Mouse (Mus musculus): Measurements from ENCODE around the gene Enpp5.

DNA sequence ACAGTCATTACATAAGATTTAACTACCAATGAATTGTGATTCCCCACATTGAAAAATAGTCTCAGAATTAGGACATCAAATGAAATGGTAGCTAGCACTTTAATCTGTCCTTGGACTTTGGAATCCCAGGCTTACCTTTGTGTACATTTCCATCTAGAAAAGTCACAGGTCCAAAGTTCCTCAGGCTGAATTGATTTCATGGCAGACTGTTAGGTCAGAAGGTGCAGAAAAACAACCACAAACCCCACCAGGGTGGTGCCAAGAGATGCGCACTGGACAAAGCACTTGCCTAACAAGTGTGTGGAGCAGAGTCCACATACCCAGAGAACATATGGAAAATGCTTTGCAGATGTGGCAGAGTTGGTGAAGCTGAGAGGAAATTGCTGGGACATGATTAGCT, 21.5 kb upstream of the Enpp5 start:
- TF ChIP-seq CTCF (IDR thresholded peaks at IDR 0.05) (no peak), EP300 (IDR thresholded peaks at IDR 0.05; ENCODE audit: insufficient read depth, low read depth, low read length) (no peak), POLR2A (IDR thresholded peaks at IDR 0.05; ENCODE audit: insufficient read depth, low read depth, low read length) (no peak)
